ENCODE assay signal across 8 mouse cellular contexts in the genomic region with DNA sequence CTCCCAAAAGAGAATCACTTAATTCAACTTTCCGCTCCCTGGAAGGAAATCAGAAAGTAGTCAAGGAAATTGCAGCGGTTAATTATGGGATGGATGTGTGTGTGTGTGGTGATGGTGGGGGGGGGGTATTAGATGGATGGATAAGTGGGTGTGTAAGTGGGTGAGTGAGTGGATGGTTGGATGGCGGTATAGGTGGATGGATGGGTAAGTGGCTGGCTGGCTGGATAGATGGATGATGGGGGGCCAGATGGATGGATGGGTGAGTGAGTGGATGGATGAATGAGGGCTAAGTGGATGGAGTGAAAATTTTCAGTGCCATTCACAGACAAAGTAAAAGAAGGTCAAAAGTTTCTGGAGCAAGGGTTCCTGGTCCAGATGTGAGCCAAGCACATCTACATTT. TPM values are rescaled to one million over a fixed set of nuclear protein-coding genes. Genes with fewer than 3 reads are reported as not detected.
DNase-seq lines count a peak whose midpoint lies in the region; ATAC-seq and TF ChIP-seq lines count a peak whose summit lies in the region.

No protein-coding gene starts in this region.

- H3K4me1 ChIP-seq in kidney, embryonic 14.5 days (ENCODE audit: control insufficient read depth, insufficient read depth, low read length), result peaks cover 27% of the 10 kb centered on the region
- peaks cover 7% of the 10 kb centered on the region for H3K4me1 ChIP-seq in cortical plate, adult 2 months (ENCODE audit: control insufficient read depth, insufficient read depth, low read length)
- peaks cover 10% of the 10 kb centered on the region for H3K4me1 ChIP-seq in hindbrain, embryonic 14.5 days (replicated peaks; ENCODE audit: control insufficient read depth, insufficient read depth, low read length)
- H3K4me1 ChIP-seq in midbrain, embryonic 13.5 days (replicated peaks), result peaks cover 22% of the 10 kb centered on the region

- no peak for ATAC-seq in kidney, embryonic 14.5 days (ENCODE audit: low FRiP score, low TSS enrichment)
- no peak for ATAC-seq in hindbrain, embryonic 14.5 days (ENCODE audit: low FRiP score)
- no peak for ATAC-seq in midbrain, embryonic 13.5 days

- no peak for TF ChIP-seq POLR2A in cortical plate, adult 2 months (IDR thresholded peaks at IDR 0.05; ENCODE audit: extremely low read depth, insufficient read depth, low read length)

- no peaks in the 10 kb centered on the region for H3K9me3 ChIP-seq in kidney, embryonic 14.5 days (ENCODE audit: control insufficient read depth, low read length)
- H3K9me3 ChIP-seq in hindbrain, embryonic 14.5 days (ENCODE audit: control insufficient read depth, low read length), result no peaks in the 10 kb centered on the region
- no peaks in the 10 kb centered on the region for H3K9me3 ChIP-seq in midbrain, embryonic 13.5 days

- H3K27me3 ChIP-seq in kidney, embryonic 14.5 days (ENCODE audit: control insufficient read depth, insufficient read depth, low read length), result no peaks in the 10 kb centered on the region
- H3K27me3 ChIP-seq in hindbrain, embryonic 14.5 days (ENCODE audit: control insufficient read depth, insufficient read depth, low read length), result no peaks in the 10 kb centered on the region
- peaks cover 11% of the 10 kb centered on the region for H3K27me3 ChIP-seq in midbrain, embryonic 13.5 days

- no peak for DNase-seq in kidney, adult 11 months
- DNase-seq in hindbrain, embryonic 14.5 days (ENCODE audit: low spot score), result no peak
- DNase-seq in embryo, embryonic 10.5 days (ENCODE audit: low spot score), result no peak
- DNase-seq in adrenal gland, postnatal 25 days, result no peak
- DNase-seq in right cerebral cortex, postnatal 10 days (ENCODE audit: low spot score in 2 of 2), result no peak

- peak overlapping the region; percentile 84 for H3K4me2 ChIP-seq in kidney, embryonic 14.5 days (replicated peaks; ENCODE audit: low read depth, low read length)
- H3K4me2 ChIP-seq in hindbrain, embryonic 14.5 days (replicated peaks), result peak overlapping the region; percentile 86
- peak overlapping the region; percentile 84 for H3K4me2 ChIP-seq in midbrain, embryonic 13.5 days (replicated peaks)

- 35% methylated on average over 3 of the region's 3 CpGs for WGBS in kidney, embryonic 14.5 days
- WGBS in hindbrain, embryonic 14.5 days, result 49% methylated on average over 3 of the region's 3 CpGs
- WGBS in midbrain, embryonic 13.5 days, result 42% methylated on average over 3 of the region's 3 CpGs

- H3K27ac ChIP-seq in kidney, embryonic 14.5 days (ENCODE audit: low read depth, low read length), result no peak overlapping the region
- H3K27ac ChIP-seq in cortical plate, adult 2 months (ENCODE audit: insufficient read depth, low read length), result no peak overlapping the region
- no peak overlapping the region for H3K27ac ChIP-seq in hindbrain, embryonic 14.5 days
- H3K27ac ChIP-seq in midbrain, embryonic 13.5 days, result no peak overlapping the region

- peak overlapping the region; percentile 77; the same call in 1 of the 2 replicates for H3K9ac ChIP-seq in kidney, embryonic 14.5 days (ENCODE audit: low read depth, low read length)
- peak overlapping the region; percentile 67; the same call in 1 of the 2 replicates for H3K9ac ChIP-seq in hindbrain, embryonic 14.5 days
- peak overlapping the region; percentile 69; the same call in 1 of the 2 replicates for H3K9ac ChIP-seq in midbrain, embryonic 13.5 days (replicated peaks)

- no peak for TF ChIP-seq CTCF in cortical plate, adult 2 months (IDR thresholded peaks at IDR 0.05; ENCODE audit: extremely low read depth, insufficient read depth, low read length)

- peak overlapping the region; percentile 72 for H3K4me3 ChIP-seq in kidney, embryonic 14.5 days (ENCODE audit: low read length)
- H3K4me3 ChIP-seq in cortical plate, adult 2 months (ENCODE audit: insufficient read depth, low read length), result peak overlapping the region; percentile 68; the same call in 1 of the 2 replicates
- peak overlapping the region; percentile 58 for H3K4me3 ChIP-seq in hindbrain, embryonic 14.5 days (replicated peaks; ENCODE audit: low read length)
- peak overlapping the region; percentile 57 for H3K4me3 ChIP-seq in midbrain, embryonic 13.5 days (replicated peaks)

- H3K36me3 ChIP-seq in kidney, embryonic 14.5 days (ENCODE audit: control insufficient read depth, insufficient read depth, low read length), result no peaks in the 10 kb centered on the region
- no peaks in the 10 kb centered on the region for H3K36me3 ChIP-seq in hindbrain, embryonic 14.5 days (replicated peaks; ENCODE audit: control insufficient read depth, insufficient read depth)
- no peaks in the 10 kb centered on the region for H3K36me3 ChIP-seq in midbrain, embryonic 13.5 days

RNA-seq across cellular contexts. Expression of a gene that starts 0.5 kb away (rescaled TPM):
- 28.5 and 40.7 TPM in 2 replicates for polyA plus RNA-seq in kidney, embryonic 14.5 days (2014; fragmentation: Nextera tagmentation; extraction: Ambion mirVana)
- 21.9 and 24.4 TPM in 2 replicates for polyA plus RNA-seq in cortical plate, adult 2 months (2012; rRNA removed)
- 25.3 and 28.1 TPM in 2 replicates for polyA plus RNA-seq in hindbrain, embryonic 14.5 days (2014; fragmentation: Nextera tagmentation; extraction: Ambion mirVana)
- 18.7 and 20.4 TPM in 2 replicates for polyA plus RNA-seq in midbrain, embryonic 13.5 days (2015; fragmentation: Nextera tagmentation; extraction: Ambion mirVana)
- 41.0 and 43.3 TPM in 2 replicates for total RNA-seq in adrenal gland, postnatal 25 days (2021)

RNA-seq across cellular contexts. Expression of a gene that starts 3.7 kb away (rescaled TPM):
- 19.0 and 22.1 TPM in 2 replicates for polyA plus RNA-seq in kidney, embryonic 14.5 days (2014; fragmentation: Nextera tagmentation; extraction: Ambion mirVana)
- 33.2 TPM in 2 replicates for polyA plus RNA-seq in cortical plate, adult 2 months (2012; rRNA removed)
- polyA plus RNA-seq in hindbrain, embryonic 14.5 days (2014; fragmentation: Nextera tagmentation; extraction: Ambion mirVana), result 15.8 and 19.4 TPM in 2 replicates
- 10.2 and 13.6 TPM in 2 replicates for polyA plus RNA-seq in midbrain, embryonic 13.5 days (2015; fragmentation: Nextera tagmentation; extraction: Ambion mirVana)
- total RNA-seq in adrenal gland, postnatal 25 days (2021), result 44.6 and 50.5 TPM in 2 replicates

RNA-seq across cellular contexts. Expression of a gene that starts 32.5 kb away (rescaled TPM):
- 12.1 and 31.0 TPM in 2 replicates for polyA plus RNA-seq in kidney, embryonic 14.5 days (2014; fragmentation: Nextera tagmentation; extraction: Ambion mirVana)
- 101 and 105 TPM in 2 replicates for polyA plus RNA-seq in cortical plate, adult 2 months (2012; rRNA removed)
- polyA plus RNA-seq in hindbrain, embryonic 14.5 days (2014; fragmentation: Nextera tagmentation; extraction: Ambion mirVana), result 83.4 and 91.6 TPM in 2 replicates
- 77.3 and 78.6 TPM in 2 replicates for polyA plus RNA-seq in midbrain, embryonic 13.5 days (2015; fragmentation: Nextera tagmentation; extraction: Ambion mirVana)
- total RNA-seq in adrenal gland, postnatal 25 days (2021), result 151 and 217 TPM in 2 replicates

RNA-seq across cellular contexts. Expression of a gene that starts 48.6 kb away (rescaled TPM):
- polyA plus RNA-seq in kidney, embryonic 14.5 days (2014; fragmentation: Nextera tagmentation; extraction: Ambion mirVana), result not detected in 2 replicates
- not detected in 2 replicates for polyA plus RNA-seq in cortical plate, adult 2 months (2012; rRNA removed)
- 0.25 TPM in 1 of 2 replicates, not detected in the other for polyA plus RNA-seq in hindbrain, embryonic 14.5 days (2014; fragmentation: Nextera tagmentation; extraction: Ambion mirVana)
- polyA plus RNA-seq in midbrain, embryonic 13.5 days (2015; fragmentation: Nextera tagmentation; extraction: Ambion mirVana), result 0.36 TPM in 1 of 2 replicates, not detected in the other
- not detected in 2 replicates for total RNA-seq in adrenal gland, postnatal 25 days (2021)
